Mouse (Mus musculus) T-cell, adult 2 months (primary cell): Measurements from ENCODE around the gene Dnm2.
"Not testable (repeated sequence)": the region's sequence is repeated elsewhere in the genome, so short reads cannot be mapped to it uniquely, and the experiment has no call there.

ENCODE experiments used
- DNase-seq: peaks from one replicate; pipeline ENCODE4 v3.0.0; 2022; ENCODE audit warnings: low spot score

The Dnm2 gene

GRCm38 (mm10) chr9:21505767-21506166 is 81.1 kb downstream of the Dnm2 start:
- DNase-seq, result no peak

- no peak for DNase-seq
Observed at GRCm38 (mm10) chr9:21507753-21508430, 83.2 kb downstream of the Dnm2 start.

GRCm38 (mm10) chr9:21508871-21509404 is 84.2 kb downstream of the Dnm2 start:
- DNase-seq, result no peak

GRCm38 (mm10) chr9:21509772-21510688 is 85.3 kb downstream of the Dnm2 start, which contains the start of gene Tmed1:
Tmed1 (minus strand) TSS chr9:21510252.
- DNase-seq, result peak; percentile 79

- DNase-seq, result no peak
Observed at GRCm38 (mm10) chr9:21510689-21511015, 85.9 kb downstream of the Dnm2 start.

- DNase-seq, result no peak
Observed at GRCm38 (mm10) chr9:21511052-21511451, 86.3 kb downstream of the Dnm2 start.

GRCm38 (mm10) chr9:21513466-21513865 is 88.8 kb downstream of the Dnm2 start:
- no peak for DNase-seq

GRCm38 (mm10) chr9:21517947-21518495 is 93.3 kb downstream of the Dnm2 start:
- DNase-seq, result no peak

- DNase-seq, result not testable (repeated sequence)
Observed at GRCm38 (mm10) chr9:21518690-21519089, 94.0 kb downstream of the Dnm2 start.

- DNase-seq, result no peak
Observed at GRCm38 (mm10) chr9:21525142-21525936, 100.6 kb downstream of the Dnm2 start.

GRCm38 (mm10) chr9:21525937-21526633 is 101.4 kb downstream of the Dnm2 start, which contains the start of gene AB124611:
AB124611 (plus strand) TSS chr9:21526176.
- DNase-seq, result peak; percentile 59

GRCm38 (mm10) chr9:21526634-21526944 is 101.9 kb downstream of the Dnm2 start:
- no peak for DNase-seq

GRCm38 (mm10) chr9:21527100-21527801 is 102.5 kb downstream of the Dnm2 start:
- no peak for DNase-seq

GRCm38 (mm10) chr9:21527917-21528324 is 103.2 kb downstream of the Dnm2 start:
- no peak for DNase-seq

- DNase-seq, result no peak
Observed at GRCm38 (mm10) chr9:21536501-21536900, 111.8 kb downstream of the Dnm2 start.

- DNase-seq, result no peak
Observed at GRCm38 (mm10) chr9:21537009-21537408, 112.3 kb downstream of the Dnm2 start.

GRCm38 (mm10) chr9:21539981-21540753 is 115.5 kb downstream of the Dnm2 start:
- no peak for DNase-seq

GRCm38 (mm10) chr9:21542001-21542400 is 117.3 kb downstream of the Dnm2 start:
- DNase-seq, result not testable (repeated sequence)

- no peak for DNase-seq
Observed at GRCm38 (mm10) chr9:21545351-21545915, 120.7 kb downstream of the Dnm2 start.
